Mouse (Mus musculus) thymus, adult 2 months (tissue): ENCODE measurements around the gene Pde6h.

Experiments
- CTCF ChIP-seq: fragments of 200-500 bp; IDR thresholded peaks from 2 replicates; pipeline ENCODE4 v1.5.1; 2012; ENCODE audit warnings: mild to moderate bottlenecking, control low read depth, low read length, moderate library complexity, borderline replicate concordance; ENCODE audit not compliant: control insufficient read depth, poor library complexity, insufficient read depth; ENCODE audit errors: extremely low read depth
- POLR2A ChIP-seq: fragments of 200-500 bp; IDR thresholded peaks from 2 replicates; pipeline ENCODE4 v1.6.1; 2012; ENCODE audit warnings: mild to moderate bottlenecking, low read length, control low read depth, moderate library complexity; ENCODE audit not compliant: control insufficient read depth, poor library complexity, insufficient read depth; ENCODE audit errors: extremely low read depth

DNA sequence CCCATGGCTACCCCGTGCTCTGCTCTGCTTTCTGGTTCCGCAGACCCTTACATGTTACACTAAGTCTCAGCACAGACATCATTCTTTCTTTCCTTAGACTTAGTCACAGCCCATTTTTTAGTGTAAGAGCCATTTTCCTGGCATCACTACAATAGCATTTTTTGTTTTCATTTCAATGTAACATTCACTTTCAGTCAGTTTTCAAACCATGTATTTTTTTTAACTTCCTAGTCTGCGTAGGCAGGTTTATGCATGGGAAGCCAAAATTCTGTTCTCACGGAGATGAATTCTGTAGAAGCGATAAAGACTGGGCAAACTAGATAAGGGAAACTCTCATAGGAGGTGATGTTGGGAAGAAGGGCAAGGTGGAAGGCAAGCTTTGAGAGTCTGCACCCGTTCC is 34.1 kb upstream of the Pde6h start:
- no peak for TF ChIP-seq CTCF
- no peak for TF ChIP-seq POLR2A
